Mouse (Mus musculus): ENCODE results near the gene Sdk2.

Gene Sdk2

DNA sequence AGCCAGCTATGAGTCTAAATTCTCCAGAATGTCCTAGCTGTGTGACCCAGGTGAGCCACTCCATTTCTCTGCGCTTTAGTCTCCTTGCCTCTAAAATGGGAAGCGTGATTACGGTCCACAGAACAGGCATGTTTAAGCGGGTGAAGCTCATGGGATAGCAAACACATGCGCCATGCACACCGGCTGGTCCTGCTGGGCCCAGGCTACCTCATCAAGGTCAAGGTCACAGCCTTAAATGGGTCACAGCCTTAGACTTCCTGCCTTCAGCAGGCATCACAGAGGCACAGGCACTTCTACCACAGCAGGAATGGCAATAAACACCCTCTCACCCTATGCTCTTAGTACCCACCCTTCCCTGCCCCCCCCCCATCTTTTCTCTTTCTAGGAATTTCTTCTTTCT is 72.9 kb downstream of the Sdk2 start:
- intact Hi-C loops (cut with DNase I) = no loop called here

- intact Hi-C loops (cut with DNase I) = no loop called here
Observed at GRCm38 (mm10) chr11:113992894-113993293, 74.0 kb downstream of the Sdk2 start.

- intact Hi-C loops (cut with DNase I) = no loop called here
Observed at GRCm38 (mm10) chr11:113991886-113992285, 75.0 kb downstream of the Sdk2 start.

GRCm38 (mm10) chr11:113990466-113990865 is 76.4 kb downstream of the Sdk2 start:
- intact Hi-C loops (cut with DNase I) = no loop called here

GRCm38 (mm10) chr11:113990065-113990464 is 76.8 kb downstream of the Sdk2 start:
- intact Hi-C loops (cut with DNase I) = no loop called here

DNA sequence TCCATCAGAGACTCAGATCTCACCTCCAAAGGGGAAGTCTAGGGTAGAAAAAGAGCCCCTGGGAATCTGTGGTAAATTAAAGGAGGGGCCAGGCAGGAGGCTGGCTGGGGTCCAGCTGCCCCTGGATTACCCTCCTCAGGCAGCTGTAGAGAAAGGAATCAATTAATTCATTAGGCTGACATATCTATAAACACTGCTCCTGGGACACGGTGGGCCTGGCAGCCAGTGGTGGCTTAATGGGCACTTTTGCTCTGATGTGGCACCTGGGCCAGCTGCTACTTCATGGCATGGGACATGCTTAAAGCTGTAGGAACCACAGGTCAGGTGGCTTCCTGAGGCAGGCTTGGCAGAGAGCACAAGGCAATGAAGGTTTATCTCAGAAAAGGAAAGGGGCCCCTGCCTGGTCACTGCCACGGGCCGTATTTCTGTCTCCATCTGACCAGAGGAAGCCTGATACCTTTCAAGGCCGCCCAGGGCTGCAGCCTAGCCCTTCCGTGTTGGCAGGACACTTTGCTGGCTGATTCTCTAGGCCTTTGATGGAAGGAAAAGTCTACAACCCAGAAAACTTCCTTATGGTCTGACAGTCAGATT is 80.9 kb downstream of the Sdk2 start:
- intact Hi-C loops (cut with DNase I) = no loop called here

- intact Hi-C loops (cut with DNase I) = no loop called here
Observed at GRCm38 (mm10) chr11:113981732-113982503, 84.9 kb downstream of the Sdk2 start.

DNA sequence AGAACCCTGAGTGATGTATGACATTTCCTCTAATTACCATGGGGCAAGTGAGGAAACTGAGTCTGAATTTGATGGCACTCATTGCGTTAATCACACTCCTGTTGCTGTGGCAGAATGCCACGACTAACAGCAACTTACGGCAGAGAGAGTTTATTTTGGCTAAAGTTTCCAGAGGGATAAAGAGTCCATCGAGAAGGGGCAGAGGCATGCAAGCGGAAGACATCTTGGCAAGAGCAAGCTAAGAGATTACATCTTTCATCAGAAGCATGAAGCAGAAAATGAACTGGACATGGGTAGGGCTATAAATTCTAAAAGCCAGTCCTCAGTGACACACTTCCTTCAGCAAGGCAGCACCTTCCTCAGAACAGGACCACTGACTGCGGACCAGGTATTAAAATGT is 85.8 kb downstream of the Sdk2 start:
- intact Hi-C loops (cut with DNase I) = no loop called here

- intact Hi-C loops (cut with DNase I) = no loop called here
Observed at GRCm38 (mm10) chr11:113978318-113978717, 88.5 kb downstream of the Sdk2 start.

DNA sequence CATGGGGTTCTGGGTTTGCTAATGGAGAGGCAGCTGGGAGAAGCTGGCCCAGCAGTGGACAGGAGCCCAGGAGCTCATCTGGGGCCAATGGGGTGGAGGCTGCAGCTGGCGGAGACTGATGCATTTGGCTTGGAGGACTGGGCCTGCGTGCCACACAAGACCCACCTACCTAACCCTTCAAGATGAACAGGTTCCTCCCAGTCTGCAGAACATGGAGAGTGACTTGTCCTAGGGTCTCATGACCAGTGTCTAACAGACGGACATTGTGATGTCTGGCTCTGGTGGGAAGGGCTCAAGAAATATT is 91.2 kb downstream of the Sdk2 start:
- intact Hi-C loops (cut with DNase I) = no loop called here

DNA sequence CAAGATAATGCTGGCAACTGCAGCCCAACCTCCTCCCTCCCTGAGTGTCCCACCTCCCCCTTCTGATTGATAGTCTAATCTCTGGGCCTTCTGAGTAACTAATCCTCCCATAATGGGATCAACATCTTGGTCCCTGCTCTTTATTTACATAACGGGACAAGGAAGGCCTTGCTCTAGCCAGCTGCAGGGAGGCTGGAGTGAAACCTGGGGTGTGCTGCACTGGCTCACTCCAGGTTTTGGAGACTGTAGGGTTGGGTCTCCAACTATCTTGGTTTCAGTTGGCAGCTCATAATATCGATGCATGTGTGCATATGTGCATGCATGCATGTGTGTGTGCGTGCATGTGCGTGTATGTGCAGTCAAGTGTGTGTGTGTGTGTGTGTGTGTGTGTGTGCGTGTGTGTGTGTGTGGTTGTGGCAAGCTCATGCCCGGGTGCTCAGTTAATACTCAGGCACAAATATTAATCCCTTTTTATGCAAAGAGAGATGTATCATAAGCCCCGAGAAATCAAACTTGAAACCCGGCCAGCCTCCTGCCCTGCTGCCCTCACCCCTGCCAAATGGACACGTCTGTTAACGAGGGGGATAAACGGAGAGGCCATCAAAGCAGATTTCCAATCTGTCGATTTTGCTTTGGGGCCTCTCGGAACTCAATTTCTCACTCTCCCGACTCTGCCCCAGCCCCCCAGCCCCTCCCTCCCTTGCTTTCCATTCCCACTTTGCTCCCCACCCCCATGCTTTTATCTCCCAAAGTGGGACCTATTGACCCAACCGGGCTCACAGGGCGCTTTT is 91.8 kb downstream of the Sdk2 start:
- intact Hi-C loops (cut with DNase I) = no loop called here

DNA sequence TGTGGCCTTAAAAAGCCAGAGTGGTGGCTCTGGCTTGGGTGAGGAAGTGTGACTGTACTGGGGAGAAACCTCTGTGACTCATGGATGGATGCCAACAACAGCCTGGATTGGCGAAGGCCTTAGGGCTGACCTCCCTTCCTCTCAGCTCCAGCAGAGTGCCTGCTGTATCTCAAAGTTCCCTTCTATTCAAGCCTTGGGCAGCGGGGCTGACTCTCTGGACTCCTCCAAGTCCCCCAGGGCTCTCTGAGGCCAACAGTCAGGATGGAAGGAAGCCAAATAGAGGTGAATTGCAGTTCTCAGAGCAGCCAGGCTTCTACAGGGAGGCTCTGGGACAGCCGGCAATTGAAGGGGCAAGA is 94.4 kb downstream of the Sdk2 start:
- intact Hi-C loops (cut with DNase I) = no loop called here

DNA sequence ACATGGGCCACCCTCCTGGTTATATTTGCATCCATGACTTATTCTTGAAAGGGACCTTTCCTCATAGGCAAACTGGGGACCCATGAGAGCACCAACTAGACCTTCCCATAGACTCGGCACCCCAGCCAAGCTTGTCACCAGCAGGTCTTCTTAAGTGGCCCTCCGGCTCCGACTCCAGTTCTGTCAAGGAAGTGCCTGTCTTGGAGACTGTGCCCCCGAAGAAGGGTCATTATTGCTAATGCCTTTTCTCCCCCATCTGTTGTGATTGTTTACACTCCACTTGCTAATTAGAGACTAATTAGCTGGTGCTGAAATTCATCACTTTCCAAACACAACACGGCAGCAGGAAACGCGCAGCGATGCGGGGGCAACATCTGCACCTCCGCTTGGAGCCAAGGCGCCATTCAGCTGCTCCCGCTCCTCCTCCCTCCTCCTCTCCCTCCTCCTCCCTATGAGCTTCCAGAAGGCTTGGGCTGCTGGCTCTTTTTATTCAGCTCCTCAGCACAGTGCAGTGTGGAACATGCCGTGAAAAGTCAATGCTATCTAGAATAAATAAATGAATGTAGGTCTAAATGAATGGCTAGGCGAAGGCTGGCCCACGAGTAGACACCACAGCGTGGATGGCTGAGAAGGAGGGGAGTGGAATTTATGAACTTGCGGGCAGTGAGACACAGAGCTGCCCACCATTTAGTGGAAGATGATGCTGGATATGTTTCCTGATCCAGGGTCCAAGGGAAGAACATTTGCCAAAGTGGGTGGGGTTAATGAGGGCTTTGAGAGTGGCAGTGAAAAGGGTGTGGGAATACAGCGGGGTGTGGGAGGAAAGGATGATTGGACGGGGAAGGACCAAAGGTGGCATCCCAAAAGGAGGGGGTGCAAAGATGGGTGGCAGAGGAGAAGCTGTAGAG is 95.0 kb downstream of the Sdk2 start:
- intact Hi-C loops (cut with DNase I) = no loop called here

DNA sequence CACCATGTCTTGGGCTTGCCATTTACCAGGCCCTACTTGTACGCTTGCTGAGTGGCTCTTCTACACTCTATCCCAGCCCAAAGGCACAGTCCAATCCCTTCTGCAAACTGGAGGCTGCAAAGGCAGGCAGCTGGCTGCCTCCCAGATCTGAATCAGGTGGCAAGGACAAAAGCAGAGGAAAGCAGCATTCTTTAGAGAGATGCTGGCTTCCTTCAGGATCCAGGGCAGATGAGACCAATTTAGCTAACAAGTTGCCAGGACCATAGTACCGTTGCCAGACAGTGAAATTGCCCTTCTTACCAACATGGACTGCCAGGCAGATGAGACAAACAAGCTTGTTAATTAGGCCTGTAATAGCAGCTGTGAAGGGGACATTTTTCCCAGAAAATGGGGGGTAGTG is 96.8 kb downstream of the Sdk2 start:
- intact Hi-C loops (cut with DNase I) = no loop called here

- intact Hi-C loops (cut with DNase I) = no loop called here
Observed at GRCm38 (mm10) chr11:113965214-113965613, 101.6 kb downstream of the Sdk2 start.

GRCm38 (mm10) chr11:113962751-113963150 is 104.1 kb downstream of the Sdk2 start:
- intact Hi-C loops (cut with DNase I) = no loop called here

DNA sequence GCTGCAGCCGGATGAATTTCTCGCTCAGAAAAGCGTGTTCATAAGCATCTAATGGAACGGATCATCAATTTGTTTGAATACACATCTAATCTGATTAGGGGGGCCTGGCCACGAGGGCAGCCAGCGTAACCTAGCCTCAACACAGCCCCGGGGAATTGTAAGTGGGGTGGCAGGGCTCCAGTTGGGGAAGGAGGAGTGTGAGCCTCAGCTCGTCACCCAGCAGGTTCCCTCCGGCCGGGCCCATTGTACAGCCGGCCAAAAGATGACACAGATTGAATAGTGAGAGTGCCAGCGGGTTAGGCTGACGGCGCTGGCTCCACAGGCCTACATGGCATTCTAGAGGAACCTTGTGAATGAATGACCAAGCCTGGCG is 115.2 kb downstream of the Sdk2 start:
- intact Hi-C loops (cut with DNase I) = no loop called here

DNA sequence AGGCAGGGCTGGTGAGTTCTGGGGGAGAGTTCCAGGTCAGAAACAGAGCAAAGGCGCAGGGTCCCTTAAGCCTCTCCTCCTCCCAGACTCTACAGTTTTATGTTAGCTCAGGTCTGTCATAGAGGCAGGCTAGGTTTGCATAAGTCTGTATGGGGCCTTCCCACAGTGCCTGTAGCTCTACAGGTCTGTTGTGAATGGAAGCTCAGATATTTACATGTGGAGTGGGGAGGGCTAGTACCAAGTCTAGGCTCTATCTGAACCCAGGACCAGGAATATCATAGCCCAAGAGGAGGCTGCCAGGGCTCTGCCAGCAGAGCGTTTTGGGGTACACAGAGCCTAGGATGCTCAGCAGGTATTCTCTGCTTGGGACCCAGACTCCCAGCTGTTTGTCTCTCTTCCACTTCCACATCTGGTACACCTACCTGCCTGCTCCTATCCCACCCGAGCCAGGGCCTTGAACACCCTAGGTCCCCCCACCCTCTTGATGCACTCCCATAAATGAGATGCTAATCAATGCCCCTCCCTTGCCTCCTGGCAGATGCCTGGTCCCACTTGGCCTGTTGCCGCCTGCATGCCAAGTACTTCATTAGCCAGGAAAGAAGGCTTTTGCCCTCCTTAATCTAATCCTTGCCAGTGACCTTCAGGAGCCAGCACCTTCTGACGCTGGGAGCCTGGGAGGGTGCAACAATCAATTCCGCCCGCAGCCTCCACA is 115.8 kb downstream of the Sdk2 start:
- intact Hi-C loops (cut with DNase I) = no loop called here

- intact Hi-C loops (cut with DNase I) = no loop called here
Observed at GRCm38 (mm10) chr11:113948676-113949075, 118.2 kb downstream of the Sdk2 start.

GRCm38 (mm10) chr11:113942101-113942735 is 124.6 kb downstream of the Sdk2 start:
- intact Hi-C loops (cut with DNase I) = no loop called here

DNA sequence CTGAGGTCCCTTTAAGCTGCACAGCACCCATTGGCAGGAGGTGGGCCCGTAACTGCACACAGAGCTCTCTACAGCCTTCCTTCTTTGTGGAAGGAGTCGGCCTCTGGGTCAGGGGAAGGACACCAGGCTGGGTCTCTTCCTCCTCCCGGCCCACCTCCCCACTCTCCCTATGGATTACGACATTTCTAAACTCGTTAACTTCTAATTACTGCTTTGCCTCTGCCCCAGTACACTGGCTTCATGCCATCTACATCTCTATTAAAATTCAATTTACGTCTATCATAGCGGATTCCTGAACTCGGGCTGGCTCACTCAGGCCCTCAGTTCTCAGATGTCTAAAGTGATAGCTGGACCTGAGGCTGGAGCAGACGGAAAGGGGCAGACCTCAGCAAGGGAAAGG is 133.2 kb downstream of the Sdk2 start:
- intact Hi-C loops (cut with DNase I) = no loop called here

Measured in adrenal gland (tissue).